Comparison of ENCODE assay signal across 13 mouse cellular contexts in the genomic region with DNA sequence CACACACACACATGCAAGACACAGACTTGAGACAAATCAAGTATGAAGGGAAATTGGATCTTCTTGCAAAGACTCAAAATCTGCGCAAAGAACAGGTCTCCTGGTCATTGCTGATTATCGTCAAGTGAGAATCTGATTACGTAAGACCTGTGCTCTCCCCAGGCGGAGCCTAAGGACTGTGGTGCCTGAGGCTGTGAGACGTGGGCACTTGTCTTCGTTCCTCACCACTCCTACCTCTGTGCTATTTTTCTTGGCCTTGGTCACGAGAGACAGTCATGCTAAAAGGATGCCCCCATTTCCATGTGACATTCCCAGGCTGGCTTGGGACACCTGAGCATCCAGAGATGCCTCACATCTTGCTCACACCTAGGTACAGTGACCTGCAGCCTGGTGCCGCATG.
"Had no signal": no experiment of that assay in that cellular context is flagged by ENCODE, and none has a peak within 500 bp of the region (broad histone marks: within the 10 kb centered on the region; RNA-seq: fewer than 3 reads in every experiment).

No protein-coding gene starts in this region.

- H3K36me3 ChIP-seq: limb, embryonic 12.5 days; liver, embryonic 13.5 days; lung, embryonic 15.5 days; midbrain, embryonic 15.5 days; neural tube, embryonic 13.5 days had no signal

- DNase-seq: kidney, adult 11 months; kidney, adult 9 months; kidney, postnatal 36 days; liver; liver, embryonic 13.5 days; liver, postnatal 0 days; right cerebral cortex, postnatal 14 days had no signal

- ATAC-seq: liver, postnatal 0 days; midbrain, embryonic 15.5 days had no signal

- H3K4me1 ChIP-seq: midbrain, embryonic 15.5 days; neural tube, embryonic 13.5 days had no signal

- H3K27me3 ChIP-seq: lung, embryonic 15.5 days; megakaryocyte, embryonic 14.5 days; midbrain, embryonic 15.5 days; neural tube, embryonic 13.5 days had no signal

- H3K9me3 ChIP-seq: limb, embryonic 12.5 days; liver, embryonic 13.5 days; lung, embryonic 15.5 days; megakaryocyte, embryonic 14.5 days; midbrain, embryonic 15.5 days; neural tube, embryonic 13.5 days had no signal

- H3K4me3 ChIP-seq: limb, embryonic 12.5 days; liver, embryonic 13.5 days; lung, embryonic 15.5 days; midbrain, embryonic 15.5 days; neural tube, embryonic 13.5 days had no signal

- H3K27ac ChIP-seq: kidney, postnatal 0 days; limb, embryonic 12.5 days; liver, embryonic 13.5 days; lung, embryonic 15.5 days; midbrain, embryonic 15.5 days; neural tube, embryonic 13.5 days had no signal
